Mouse (Mus musculus) inflammation-experienced regulatory T-cells, adult 6 months (primary cell): ENCODE measurements around the gene Trip11. TPM values are rescaled to one million over a fixed set of nuclear protein-coding genes. Genes with fewer than 3 reads are reported as not detected.
A peak's percentile ranks its signal among the peaks of the same experiment; 100 is the strongest.

Experiments
- ATAC-seq: one replicate; pipeline ENCODE4 v1.8.0; 2017
- polyA plus RNA-seq, 3 experiments: library from polyadenylated mRNA; unstranded; fragments of 100-300 nt; shearing (Covaris generic); gene quantifications; one replicate each; pipeline ENCODE4 v1.2.1; 2017

Trip11 gene
- polyA plus RNA-seq, 3 experiments from 2014 or later, result 52.4 to 80.6 (median 67.9) TPM

DNA sequence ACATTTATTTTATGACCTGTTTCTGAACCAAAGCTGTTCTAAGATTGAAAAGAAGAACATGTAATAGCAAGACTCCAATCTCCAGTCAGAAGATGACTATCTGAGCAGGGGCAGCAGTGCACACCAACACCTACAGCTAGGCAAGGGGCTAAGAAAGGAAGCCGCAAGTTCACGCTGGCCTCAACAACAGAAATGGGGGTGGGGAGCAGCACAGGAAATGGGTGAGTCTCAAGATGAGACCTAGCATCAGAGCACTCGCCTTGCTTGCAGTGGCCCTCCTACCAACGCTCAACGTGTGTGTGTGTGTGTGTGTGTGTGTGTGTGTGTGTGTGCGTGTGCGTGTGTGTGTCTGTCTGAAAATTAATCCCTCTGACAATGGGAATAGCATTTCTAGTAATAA, 16.0 kb downstream of the Trip11 start:
- peak; percentile 99 for ATAC-seq

DNA sequence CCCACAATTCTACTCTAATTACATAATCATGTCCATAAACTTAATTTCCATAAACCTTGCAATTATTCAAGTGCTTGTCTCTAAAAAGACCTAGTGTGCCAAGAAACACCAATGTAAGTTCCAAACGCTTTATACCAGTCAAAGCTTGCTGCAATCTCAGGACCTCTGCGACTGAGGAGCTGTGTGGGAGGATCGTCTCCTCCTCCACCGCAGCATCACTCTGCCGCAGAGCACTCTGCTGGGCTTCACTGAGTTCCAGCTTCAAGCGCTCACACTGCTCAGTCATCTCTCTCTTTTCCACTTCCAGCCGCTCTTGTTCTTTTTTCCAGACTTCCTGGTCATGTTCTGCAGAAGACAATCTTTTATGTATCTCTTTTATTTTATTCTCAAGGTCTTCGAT, 19.8 kb downstream of the Trip11 start:
- ATAC-seq, result no peak

DNA sequence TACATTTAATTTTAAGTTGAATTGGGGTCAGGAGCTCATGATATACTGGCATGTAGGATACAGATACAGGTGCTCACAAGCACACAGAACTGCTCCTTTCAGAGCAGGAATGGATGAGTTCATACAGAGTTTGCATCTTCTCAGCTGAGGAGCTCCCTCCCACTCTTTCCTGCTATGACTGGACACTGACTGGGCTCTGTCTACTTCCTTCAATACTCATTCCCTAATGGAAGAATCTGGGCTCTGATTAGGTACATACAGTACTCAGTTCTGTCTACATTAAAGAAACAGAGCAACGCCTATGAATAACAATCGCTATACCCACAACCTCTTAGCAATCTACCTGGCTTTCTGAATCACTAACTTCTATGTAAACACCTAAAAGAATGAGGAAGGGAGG, 20.2 kb downstream of the Trip11 start:
- ATAC-seq, result no peak

DNA sequence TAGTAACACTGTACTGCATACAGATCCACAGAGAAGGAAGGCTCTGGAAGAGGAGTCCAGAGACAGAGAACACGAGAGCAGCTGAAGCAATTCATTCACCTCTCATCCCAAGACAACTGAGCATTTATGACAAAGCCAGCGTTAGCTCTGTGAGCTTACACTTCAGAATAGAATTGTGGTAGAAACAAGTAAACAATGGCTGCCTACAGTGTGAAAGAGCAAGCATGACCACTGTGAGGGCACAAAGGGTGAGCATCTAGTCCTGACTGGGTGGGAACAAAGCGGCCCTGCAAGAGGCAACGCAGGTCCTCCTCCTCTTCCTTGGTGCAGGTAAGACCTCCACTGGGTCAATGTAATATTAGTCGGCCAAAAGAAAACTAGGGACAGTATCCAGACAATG, 22.0 kb downstream of the Trip11 start:
- ATAC-seq, result no peak

DNA sequence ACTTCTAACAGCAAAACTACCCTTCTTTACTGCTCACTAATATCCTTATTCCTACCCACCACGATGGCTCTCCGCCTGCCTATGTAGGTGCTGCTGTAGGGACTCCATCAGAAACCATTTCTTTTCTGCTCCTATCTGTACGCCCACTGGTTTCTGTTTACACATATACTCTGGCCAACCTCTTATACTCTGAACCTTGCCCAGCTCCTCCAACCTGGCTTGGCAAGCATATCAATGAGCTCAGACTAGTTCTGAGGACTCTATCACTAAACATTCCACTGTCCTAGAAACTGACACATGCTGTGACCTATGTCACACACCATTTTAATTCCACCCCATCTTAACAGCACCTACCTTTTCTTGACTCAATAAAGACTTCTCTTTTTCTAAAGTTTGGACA, 23.7 kb downstream of the Trip11 start:
- no peak for ATAC-seq

DNA sequence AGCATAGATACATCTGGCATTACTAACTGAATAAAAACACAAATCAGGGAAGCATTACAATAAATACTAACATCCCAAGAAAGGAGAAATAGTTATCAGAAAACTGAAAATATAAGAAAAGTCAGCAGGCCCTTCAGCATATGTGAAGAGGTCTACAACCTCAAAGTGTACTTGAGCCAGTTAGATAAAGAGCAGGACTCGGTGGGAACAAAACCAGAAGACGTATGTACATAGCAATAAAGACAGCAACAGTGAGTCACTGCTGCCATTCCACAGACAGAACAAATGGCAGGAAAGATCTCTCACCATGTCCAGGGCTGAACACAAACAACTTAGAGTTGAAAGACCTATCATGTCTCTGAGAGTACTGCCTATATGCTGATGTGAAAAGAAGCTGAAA, 24.8 kb downstream of the Trip11 start:
- no peak for ATAC-seq

DNA sequence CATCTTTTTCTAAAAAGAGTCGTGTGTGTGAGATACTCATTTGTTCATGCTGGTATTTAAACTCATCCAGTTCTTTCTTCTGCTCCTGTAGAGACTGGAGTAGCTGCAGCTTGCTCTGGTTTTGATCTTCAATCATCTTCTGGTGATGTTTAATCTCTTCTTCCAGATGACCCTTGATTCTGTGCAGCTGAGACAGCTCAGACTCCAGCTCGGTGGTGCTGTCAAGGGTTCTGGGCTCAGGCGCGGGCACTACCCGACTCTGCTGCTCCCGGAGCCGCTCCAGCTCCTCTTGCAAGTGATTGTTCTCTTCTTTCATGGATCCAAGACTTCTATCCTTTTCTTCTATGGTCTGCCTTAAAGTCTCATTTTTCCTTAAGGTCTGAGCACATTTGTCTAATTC, 28.1 kb downstream of the Trip11 start:
- ATAC-seq, result no peak

DNA sequence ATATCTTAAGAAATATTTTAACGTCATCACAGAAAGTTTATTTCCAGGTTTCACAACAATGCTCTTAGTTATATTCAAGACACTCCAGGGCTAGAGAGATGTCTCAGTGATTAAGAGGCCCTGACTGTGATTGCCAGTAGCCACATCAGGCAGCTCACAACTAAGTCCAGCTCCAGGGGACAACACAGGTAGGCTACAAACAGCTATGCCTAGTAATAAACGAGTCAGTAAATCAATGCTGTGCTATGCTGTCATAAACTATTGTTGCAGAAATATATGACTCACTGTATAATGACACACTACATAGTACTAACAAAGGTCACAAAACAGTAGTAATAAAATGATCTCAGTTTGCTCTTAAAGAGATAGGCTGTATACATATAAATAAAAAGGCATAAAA, 36.7 kb downstream of the Trip11 start:
- no peak for ATAC-seq

DNA sequence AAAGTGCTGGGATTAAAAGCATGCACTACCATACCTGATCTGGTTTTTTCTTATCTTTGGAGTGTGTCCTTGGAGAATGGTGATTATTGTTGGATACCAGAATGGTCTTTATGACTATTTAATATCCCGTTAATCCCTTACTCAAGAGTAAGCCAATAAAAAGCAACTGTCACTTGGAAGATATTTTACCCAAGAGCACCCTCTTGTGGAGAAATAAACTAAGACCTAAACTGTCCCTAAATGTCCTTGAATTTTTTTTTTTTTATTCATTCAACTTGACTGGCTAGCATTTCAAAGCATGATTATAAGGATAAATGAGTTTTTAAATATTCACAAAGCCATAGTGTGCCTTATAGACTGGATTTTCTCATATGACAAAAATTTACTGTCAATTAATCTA, 38.0 kb downstream of the Trip11 start:
- ATAC-seq, result peak; percentile 28

DNA sequence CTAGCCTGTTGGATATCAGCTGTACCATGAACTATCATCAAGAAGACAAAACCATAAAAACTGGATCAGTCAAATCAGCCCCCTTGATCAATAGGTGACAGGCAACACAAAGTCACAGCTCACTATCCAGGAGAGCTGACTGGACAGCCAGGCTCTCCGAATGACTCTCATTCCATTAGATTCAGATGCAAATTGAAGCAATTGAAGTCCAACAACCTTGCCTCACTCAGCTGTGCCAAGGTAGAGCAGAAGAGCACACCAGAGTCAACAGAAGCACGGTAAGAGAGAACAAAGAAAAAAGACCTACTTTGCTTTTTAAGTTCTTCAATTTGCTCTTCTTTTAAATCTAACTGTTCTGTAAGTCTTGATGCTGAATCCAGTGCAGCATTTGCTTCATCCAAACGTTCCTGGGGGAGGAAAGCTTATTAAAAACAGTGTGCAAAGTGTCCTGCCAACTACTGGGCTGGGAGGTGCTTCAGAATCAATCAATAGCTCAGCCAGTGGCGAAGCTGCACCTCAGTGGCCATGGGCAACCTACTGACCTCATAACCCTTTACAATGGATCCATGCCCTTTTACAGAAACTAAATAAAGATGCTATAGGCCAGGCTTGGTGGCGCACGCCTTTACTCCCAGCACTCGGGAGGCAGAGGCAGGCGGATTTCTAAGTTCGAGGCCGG, 50.6 kb downstream of the Trip11 start:
- ATAC-seq, result no peak

DNA sequence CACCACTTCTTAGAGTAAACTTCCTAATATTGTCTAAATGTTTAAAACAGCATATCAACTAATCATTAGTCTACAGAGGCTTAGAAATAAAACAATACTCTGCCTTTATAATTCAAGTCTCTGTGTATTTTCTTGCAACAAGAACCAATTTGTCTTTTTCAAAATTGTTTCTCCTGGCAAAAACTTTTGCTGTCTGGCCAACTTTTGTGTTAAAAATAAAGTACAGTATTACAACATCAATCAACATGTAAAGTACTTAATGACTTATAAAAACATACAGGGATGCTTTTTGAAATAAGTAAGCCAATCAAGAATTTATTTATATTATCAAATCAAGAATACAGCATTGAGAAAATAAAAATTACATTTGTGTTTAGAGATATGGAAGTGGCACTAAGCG, 52.8 kb downstream of the Trip11 start:
- no peak for ATAC-seq

DNA sequence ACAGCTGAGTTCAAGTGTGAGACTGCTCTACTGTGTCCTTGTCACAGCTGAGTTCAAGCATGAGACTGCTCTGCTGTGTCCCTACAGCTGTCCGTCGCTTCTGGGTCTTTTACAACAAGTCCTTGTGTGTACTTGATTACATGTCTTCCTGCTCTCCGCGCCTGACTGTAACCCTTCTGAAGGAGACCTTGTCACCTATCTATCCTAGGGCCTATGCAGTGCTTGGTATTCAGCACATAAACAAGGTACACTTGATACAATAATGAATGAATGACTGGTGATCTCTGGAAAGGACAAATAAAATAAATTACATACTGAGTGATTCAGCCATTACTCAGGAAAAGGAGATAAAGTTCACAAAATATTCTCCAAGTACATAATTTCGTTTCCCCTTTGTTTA, 55.1 kb downstream of the Trip11 start:
- ATAC-seq, result no peak

DNA sequence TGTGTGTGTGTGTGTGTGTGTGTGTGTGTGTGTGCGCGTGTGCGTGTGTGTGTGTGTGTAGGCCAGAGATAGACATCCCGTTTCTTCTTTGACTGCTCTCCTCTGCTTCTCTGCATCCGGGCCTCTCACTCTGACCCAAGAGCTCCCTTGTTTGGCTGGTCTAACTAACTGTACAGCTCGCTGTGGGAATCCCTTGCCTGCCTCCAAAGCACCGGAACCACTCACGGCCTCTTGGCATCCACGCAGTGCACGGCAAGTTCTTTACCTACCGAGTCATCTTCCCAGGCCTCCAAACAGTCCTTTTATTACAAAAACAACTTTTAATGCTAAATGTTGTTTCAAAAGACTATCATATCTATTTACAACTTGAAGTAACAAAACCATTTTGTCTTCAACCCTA, 58.7 kb downstream of the Trip11 start:
- ATAC-seq, result no peak

DNA sequence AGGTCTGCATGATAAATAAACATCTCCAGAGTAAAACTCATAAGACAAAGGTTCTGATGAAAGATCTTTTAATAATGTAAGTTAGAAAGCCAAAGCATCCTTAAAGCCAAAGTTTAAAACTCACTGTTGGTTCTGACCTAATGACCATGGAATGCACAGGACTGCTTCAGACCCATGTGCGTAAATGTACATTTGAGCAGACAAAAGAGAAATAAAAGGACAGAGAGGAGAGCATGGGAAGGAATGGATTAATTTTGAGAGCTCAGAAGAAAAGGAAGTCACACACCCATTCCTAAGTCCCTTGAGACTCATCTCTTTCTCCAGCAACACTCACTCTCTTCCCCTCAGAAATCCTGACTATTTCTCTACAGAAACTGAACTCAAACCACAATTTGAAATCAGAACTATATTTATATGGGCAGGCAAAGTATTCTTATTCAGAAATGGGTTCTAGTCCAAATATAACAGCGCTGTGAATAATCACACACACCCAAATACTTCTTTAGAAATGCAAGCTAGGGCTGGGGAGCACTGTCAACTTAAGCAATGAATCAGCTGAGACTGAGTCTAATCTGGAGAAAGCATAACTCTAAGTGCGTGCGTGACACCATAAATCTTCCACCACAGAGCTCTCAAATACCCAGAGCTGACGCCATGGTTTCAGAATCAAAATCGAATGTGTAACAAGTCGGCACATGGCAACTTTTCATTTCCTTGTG, 61.1 kb downstream of the Trip11 start:
- no peak for ATAC-seq

DNA sequence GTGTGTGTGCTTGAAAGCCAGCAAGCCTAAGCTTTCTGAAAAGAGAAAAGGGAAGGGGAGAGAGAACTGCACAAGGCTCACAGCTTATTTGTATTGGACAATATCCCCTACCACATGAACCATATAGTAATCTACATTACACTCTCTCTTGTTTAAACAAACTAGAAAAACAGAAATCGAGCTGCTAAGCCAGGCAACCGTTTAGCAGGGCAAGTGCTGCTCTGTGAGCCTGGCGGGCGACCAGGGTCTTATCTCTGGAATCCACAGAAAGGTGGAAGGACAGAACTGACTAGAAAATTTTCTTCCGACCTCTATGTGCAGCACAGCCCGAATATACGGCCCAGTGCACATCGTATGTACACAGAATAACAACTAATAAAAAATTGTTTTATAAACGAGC, 61.8 kb downstream of the Trip11 start:
- ATAC-seq, result no peak

DNA sequence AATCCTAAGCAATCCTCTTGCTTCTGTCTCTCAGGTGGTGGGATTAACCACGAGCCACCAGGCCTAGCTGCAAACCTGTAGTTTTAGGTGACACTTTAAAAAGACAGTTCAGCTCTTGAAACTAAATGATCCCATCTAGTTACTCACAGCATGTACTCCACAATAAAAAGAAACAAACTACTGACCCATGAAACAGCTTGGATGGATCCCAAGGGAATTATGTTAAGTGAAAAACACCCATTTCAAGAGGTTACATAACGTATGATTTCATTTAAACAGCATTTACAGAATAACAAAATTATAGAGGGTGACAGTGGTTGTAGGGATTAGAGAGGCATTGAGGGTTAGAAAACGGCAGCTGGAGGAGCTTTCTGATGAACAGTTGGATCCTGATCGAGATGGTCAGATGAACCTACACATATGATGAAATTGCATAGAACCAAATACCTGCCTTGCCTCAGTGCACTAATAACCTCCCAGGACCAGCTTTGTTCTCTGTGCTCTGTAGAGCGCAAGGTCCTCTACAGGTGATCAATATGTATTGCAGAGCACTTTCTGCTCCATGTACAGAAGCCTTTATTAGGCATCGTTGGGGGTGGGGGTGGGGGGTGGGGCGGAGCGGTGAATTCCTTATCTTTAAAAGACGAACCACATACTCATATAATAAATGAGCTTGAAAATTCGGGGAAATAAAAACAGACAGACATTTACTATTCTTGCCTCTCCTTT, 76.4 kb downstream of the Trip11 start:
- ATAC-seq, result no peak

DNA sequence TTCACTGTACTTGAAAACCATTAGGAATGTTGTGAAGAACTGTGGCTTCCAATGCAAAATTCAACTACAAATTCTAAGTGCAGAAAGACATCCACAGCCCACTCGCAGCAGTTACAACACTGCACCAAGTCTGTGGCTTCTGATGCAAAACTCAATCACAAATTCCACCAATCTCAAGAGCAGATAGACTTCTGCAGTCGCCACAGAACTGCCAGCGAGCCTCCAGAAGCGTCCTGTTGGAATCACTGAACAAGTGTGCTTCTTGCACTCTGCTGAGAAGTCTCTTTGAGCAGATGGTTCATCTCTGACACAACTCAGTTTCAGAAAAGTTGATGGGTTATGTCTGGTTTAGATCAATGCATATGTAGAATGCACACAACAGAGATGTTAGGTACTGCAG, 78.4 kb downstream of the Trip11 start:
- ATAC-seq, result no peak

DNA sequence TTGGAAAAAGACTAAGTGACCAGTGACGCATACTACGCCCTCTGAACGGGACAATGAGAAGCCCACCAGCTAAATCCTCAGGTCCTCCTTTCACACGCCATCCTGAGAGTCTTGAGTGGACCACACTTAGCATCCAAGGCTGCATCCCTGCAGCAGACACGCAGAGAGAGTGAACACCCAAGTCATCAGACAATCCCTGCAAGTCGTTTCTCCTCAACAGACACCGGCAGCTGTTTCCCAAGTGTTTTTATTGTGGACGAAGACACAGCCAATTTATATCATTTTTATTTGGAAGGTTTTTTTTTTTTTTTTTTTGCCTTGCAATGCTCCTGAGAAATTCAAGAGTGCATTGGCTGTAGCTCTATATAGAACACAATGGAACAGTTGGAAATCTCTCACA, 79.3 kb downstream of the Trip11 start:
- ATAC-seq, result no peak

DNA sequence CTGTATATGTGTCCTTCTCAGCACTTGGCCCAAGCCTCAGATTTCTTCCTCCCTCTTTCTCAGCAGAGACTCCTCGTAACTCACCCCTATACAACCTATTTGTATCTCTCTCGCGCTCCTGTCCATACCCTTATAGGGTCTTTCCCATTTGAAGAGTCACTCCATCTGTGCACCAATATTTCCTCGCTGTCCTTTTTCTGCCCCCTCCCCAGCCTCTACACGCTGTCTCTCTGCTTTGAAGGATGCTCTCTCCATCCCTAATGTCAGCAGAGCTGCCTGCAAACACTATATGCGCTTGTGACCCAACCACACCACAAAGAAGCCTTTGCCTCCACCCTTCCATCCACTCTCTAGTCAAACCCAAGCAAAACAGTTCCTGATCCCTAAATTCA, 80.0 kb downstream of the Trip11 start:
- no peak for ATAC-seq

DNA sequence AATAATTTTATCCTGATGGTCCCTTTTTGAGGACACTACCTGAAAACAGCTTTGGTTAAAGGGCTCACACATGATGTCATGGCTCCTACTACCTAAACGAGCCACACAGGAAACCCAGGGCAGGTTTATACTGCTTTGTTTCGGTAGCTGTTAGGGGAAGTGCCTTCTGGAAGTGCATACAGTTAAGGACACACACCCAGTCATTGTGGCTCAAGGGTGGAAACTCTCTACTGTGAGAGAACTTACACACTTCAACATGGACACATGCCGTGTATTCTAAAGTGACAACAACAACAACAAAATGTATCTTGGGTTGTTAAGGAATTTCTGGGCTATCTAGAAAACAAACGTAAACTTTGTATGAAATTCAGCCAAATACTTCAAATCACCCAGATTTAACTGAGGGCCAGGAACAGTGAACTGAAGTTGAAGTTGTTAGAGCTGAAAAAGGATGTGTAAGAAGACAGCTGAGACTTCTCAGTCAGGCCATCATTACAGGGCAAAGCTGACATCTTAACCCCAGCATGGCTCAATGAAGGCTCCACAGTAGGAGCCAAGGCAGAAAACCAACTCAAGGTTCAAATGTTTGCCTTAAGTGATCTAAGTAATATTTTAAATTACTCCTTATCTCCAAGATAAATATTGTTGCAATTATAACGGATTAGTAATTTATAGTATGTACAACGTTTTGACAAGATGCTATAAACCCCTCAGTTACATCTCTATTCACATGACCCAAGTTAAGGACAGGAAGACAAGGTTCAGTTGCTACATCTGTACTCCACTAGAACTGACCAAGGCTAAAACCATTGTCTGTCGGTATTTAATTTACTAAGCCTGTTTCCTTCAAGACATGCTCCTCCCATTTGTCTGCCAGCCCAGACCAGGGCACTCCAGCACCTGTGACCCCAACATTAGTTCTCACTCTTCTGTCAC, 80.6 kb downstream of the Trip11 start:
- ATAC-seq, result no peak

DNA sequence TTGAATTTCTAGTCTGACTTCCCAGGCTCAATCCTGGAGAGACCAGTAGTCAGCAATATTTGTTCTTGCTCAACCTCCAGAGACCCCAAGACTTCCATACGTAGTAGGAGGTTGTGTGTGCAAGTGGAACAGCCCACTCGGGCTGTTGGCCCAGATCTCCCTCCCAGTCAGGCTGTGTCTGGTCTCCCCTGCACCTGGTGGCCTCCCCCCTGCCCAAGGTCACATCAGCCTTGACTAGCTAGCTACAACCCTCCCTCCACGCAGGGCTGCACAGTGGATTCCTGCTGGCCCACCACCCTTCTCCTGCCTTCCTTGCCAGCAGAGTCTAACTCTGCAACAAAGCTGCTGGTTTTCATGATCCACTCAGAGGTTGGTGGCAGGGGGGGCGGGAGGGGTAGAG, 81.8 kb downstream of the Trip11 start:
- ATAC-seq, result no peak

DNA sequence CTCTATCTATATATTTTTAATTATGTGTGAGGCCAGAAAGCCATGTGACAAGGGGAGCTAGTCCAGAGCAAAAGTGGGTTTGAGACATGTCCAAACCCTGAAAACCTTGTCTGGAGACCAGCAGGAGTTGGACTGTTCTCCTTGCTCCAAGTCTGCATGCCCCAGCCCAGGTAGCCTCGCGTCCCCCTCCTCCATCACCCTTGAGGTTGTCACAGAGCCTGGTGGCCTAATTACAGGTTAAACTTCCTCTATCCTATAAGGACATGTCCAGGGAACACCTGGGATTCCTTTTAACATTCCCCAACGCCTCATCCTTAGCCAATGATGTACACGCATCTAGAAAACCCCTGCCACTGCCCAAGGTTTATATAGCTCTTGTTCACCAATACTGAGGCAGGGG, 89.9 kb downstream of the Trip11 start:
- no peak for ATAC-seq

DNA sequence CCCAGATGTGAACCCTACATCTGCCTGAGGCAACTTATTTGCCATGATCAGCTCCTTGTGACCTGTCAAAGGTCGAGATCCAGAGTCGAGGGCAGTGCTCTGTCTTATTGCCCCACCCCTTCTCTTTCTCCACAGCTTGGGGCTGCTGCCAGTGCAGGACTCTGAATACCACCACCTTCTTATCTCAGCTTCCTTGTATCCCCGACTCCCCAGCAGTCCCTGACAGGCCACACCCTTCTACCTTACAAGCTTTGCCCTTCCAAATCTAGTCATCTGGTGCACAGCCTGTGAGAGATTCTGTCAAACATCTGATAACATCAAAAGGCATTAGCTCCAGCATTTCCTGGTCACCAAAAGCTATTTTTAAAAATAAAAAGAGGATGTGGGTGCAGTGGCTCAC, 91.5 kb downstream of the Trip11 start:
- no peak for ATAC-seq
